Mouse (Mus musculus) embryonic facial prominence, embryonic 11.5 days (tissue): ENCODE data around the gene Cenpa. TPM values are rescaled to one million over a fixed set of nuclear protein-coding genes. Genes with fewer than 3 reads are reported as not detected.

Experiments
- ATAC-seq: fragments of 200-750 bp; cut with Nextera tagmentation; replicated peaks from 2 replicates; pipeline ENCODE4 v1.8.0; 2017; ENCODE audit warnings: low read depth; ENCODE audit not compliant: insufficient number of reproducible peaks, low FRiP score, low TSS enrichment
- DNase-seq: peaks from one replicate; pipeline ENCODE4 v3.0.0-alpha.2; 2015; ENCODE audit warnings: low spot score
- H3K27ac ChIP-seq: fragments of 300-500 bp; sonication (generic); replicated peaks from 2 replicates; pipeline ENCODE4 v1.5.1; 2014; ENCODE audit warnings: mild to moderate bottlenecking, low read depth, low read length, control low read depth
- H3K27me3 ChIP-seq: fragments of 300-500 bp; sonication (generic); 2 replicates; pipeline ENCODE4 v1.6.1; 2014; ENCODE audit warnings: mild to moderate bottlenecking, low read length, moderate library complexity, mixed read lengths; ENCODE audit not compliant: control insufficient read depth, insufficient read depth
- H3K36me3 ChIP-seq: fragments of 300-500 bp; sonication (generic); replicated peaks from 2 replicates; pipeline ENCODE4 v1.6.1; 2014; ENCODE audit warnings: low read depth, mild to moderate bottlenecking, low read length, moderate library complexity, mixed read lengths; ENCODE audit not compliant: control insufficient read depth, insufficient read depth
- H3K4me1 ChIP-seq: fragments of 300-500 bp; sonication (generic); 2 replicates; pipeline ENCODE4 v1.6.1; 2014; ENCODE audit warnings: low read length, mixed read lengths; ENCODE audit not compliant: control insufficient read depth, insufficient read depth
- H3K4me2 ChIP-seq: fragments of 300-500 bp; sonication (generic); 2 replicates; pipeline ENCODE4 v1.6.1; 2014; ENCODE audit warnings: low read depth, mild to moderate bottlenecking, control low read depth, low read length, moderate library complexity
- H3K4me3 ChIP-seq: fragments of 300-500 bp; sonication (generic); 2 replicates; pipeline ENCODE4 v1.5.1; 2014; ENCODE audit warnings: low read depth, low read length, control low read depth
- H3K9ac ChIP-seq: fragments of 300-500 bp; sonication (generic); replicated peaks from 2 replicates; pipeline ENCODE4 v1.6.1; 2014; ENCODE audit warnings: mild to moderate bottlenecking, control low read depth, low read length
- H3K9me3 ChIP-seq: fragments of 300-500 bp; sonication (generic); replicated peaks from 2 replicates; pipeline ENCODE4 v1.6.1; 2016; ENCODE audit warnings: mild to moderate bottlenecking, low read length, inconsistent platforms, mixed read lengths; ENCODE audit not compliant: control insufficient read depth
- WGBS: fragments of 180-500 bp; shearing (Covaris S2); extraction: QIAGEN DNeasy Blood & Tissue Kit; methylation state at CpG from one replicate; pipeline ENCODE4 v1.1.7; 2014; 5-methylcytosine and 5-hydroxymethylcytosine counted together
- polyA plus RNA-seq: library from polyadenylated mRNA; unstranded; fragments of >200 nt; fragmentation: Nextera tagmentation; extraction: Ambion mirVana; gene quantifications from 2 replicates; pipeline ENCODE4 v1.2.1, GENCODE M21; 2014

Cenpa gene
- polyA plus RNA-seq: 435 and 450 TPM in 2 replicates

- Histone ChIP-seq H3K9ac (peak within 1 kb of the TSS; percentile 94), H3K27ac (peak within 1 kb of the TSS; percentile 88), H3K27me3 (no peaks in the 10 kb centered on the region), H3K4me3 (peak within 1 kb of the TSS; percentile 85), H3K9me3 (no peaks in the 10 kb centered on the region), H3K4me1 (no peaks in the 10 kb centered on the region), H3K4me2 (peak within 1 kb of the TSS; percentile 53), H3K36me3 (peaks cover 3% of the 10 kb centered on the region)
- ATAC-seq (peak; percentile 95), DNase-seq (peak; percentile 96)
- under 1% methylated on average over 40 of the region's 40 CpGs for WGBS
Measured at GRCm38 (mm10) chr5:30666391-30667195, at the start of gene Cenpa. Cenpa (plus strand) TSS chr5:30666777.

GRCm38 (mm10) chr5:30617357-30617756, 49.2 kb upstream of the Cenpa start:
- no peak overlapping the region for H3K4me3 ChIP-seq
- DNase-seq (no peak), ATAC-seq (no peak)
- no peaks in the 10 kb centered on the region for H3K9me3 ChIP-seq
- H3K27me3 ChIP-seq: peaks cover 10% of the 10 kb centered on the region
- H3K36me3 ChIP-seq: no peaks in the 10 kb centered on the region
- no peak overlapping the region for H3K9ac ChIP-seq
- H3K27ac ChIP-seq: no peak overlapping the region
- H3K4me1 ChIP-seq: peaks cover 4% of the 10 kb centered on the region; the same call in 1 of the 2 replicates
- 36% methylated on average over 3 of the region's 3 CpGs for WGBS
- H3K4me2 ChIP-seq: no peak overlapping the region

GRCm38 (mm10) chr5:30617851-30618250, 48.7 kb upstream of the Cenpa start:
- Histone ChIP-seq H3K36me3 (no peaks in the 10 kb centered on the region), H3K27ac (no peak overlapping the region), H3K9me3 (no peaks in the 10 kb centered on the region), H3K4me1 (peaks cover 4% of the 10 kb centered on the region; the same call in 1 of the 2 replicates), H3K4me2 (no peak overlapping the region), H3K4me3 (no peak overlapping the region), H3K9ac (no peak overlapping the region), H3K27me3 (peaks cover 11% of the 10 kb centered on the region)
- ATAC-seq (no peak), DNase-seq (no peak)
- WGBS: 29% methylated on average over 11 of the region's 11 CpGs

- Histone ChIP-seq H3K36me3 (no peaks in the 10 kb centered on the region), H3K4me2 (no peak overlapping the region), H3K27me3 (peaks cover 11% of the 10 kb centered on the region), H3K27ac (no peak overlapping the region), H3K4me3 (no peak overlapping the region), H3K9me3 (no peaks in the 10 kb centered on the region), H3K4me1 (peaks cover 4% of the 10 kb centered on the region; the same call in 1 of the 2 replicates), H3K9ac (no peak overlapping the region)
- 82% methylated on average over 8 of the region's 8 CpGs for WGBS
- ATAC-seq: no peak
- no peak for DNase-seq
Measured at GRCm38 (mm10) chr5:30618376-30619003, 48.1 kb upstream of the Cenpa start.

- H3K27ac ChIP-seq: no peak overlapping the region
Measured at GRCm38 (mm10) chr5:30619211-30619610, 47.4 kb upstream of the Cenpa start.

GRCm38 (mm10) chr5:30620567-30620966, 46.0 kb upstream of the Cenpa start:
- H3K4me3 ChIP-seq: no peak overlapping the region
- H3K4me1 ChIP-seq: peaks cover 4% of the 10 kb centered on the region; the same call in 1 of the 2 replicates
- no peak overlapping the region for H3K27ac ChIP-seq
- no peak for ATAC-seq
- 94% methylated on average over 20 of the region's 20 CpGs for WGBS
- H3K9ac ChIP-seq: no peak overlapping the region
- no peak for DNase-seq
- no peak overlapping the region for H3K4me2 ChIP-seq
- no peaks in the 10 kb centered on the region for H3K9me3 ChIP-seq
- no peaks in the 10 kb centered on the region for H3K36me3 ChIP-seq
- H3K27me3 ChIP-seq: peaks cover 11% of the 10 kb centered on the region

More at GRCm38 (mm10) chr5:30619211-30619610, 47.4 kb upstream of the Cenpa start:
- H3K9me3 ChIP-seq: no peaks in the 10 kb centered on the region
- 94% methylated on average over 2 of the region's 2 CpGs for WGBS
- DNase-seq: no peak
- peaks cover 11% of the 10 kb centered on the region for H3K27me3 ChIP-seq
- peaks cover 4% of the 10 kb centered on the region; the same call in 1 of the 2 replicates for H3K4me1 ChIP-seq
- no peak overlapping the region for H3K4me2 ChIP-seq
- H3K4me3 ChIP-seq: no peak overlapping the region
- ATAC-seq: no peak
- no peaks in the 10 kb centered on the region for H3K36me3 ChIP-seq
- no peak overlapping the region for H3K9ac ChIP-seq

GRCm38 (mm10) chr5:30621211-30621790, 45.3 kb upstream of the Cenpa start:
- no peak overlapping the region for H3K4me2 ChIP-seq
- peaks cover 11% of the 10 kb centered on the region for H3K27me3 ChIP-seq
- ATAC-seq (no peak), DNase-seq (no peak)
- no peaks in the 10 kb centered on the region for H3K36me3 ChIP-seq
- H3K9me3 ChIP-seq: no peaks in the 10 kb centered on the region
- no peak overlapping the region for H3K4me3 ChIP-seq
- H3K4me1 ChIP-seq: peaks cover 4% of the 10 kb centered on the region; the same call in 1 of the 2 replicates
- WGBS: 87% methylated on average over 9 of the region's 9 CpGs
- H3K27ac ChIP-seq: no peak overlapping the region
- no peak overlapping the region for H3K9ac ChIP-seq
